Mouse (Mus musculus) left cerebral cortex, postnatal 25 days (tissue): ENCODE measurements around the gene Ugt1a6a. TPM values are rescaled to one million over a fixed set of nuclear protein-coding genes. Genes with fewer than 3 reads are reported as not detected.

Experiments used
- DNase-seq, 2 experiments: peaks; one replicate each; pipeline ENCODE4 v3.0.0; 2022; ENCODE audit warnings: low spot score in 2 of 2, mixed read lengths in 1 of 2
- intact Hi-C: fragments of 180-260 bp; cut with DNase I; formaldehyde crosslinking; loops from one replicate; pipeline ENCODE4 v1.15.1; 2025
- total RNA-seq, 2 experiments: library from RNA; stranded (reverse); gene quantifications; 2 replicates each; pipeline ENCODE4 v1.2.3; 2021

The Ugt1a6a gene
- total RNA-seq, 2 experiments from 2014 or later = 0.94 to 1.1 TPM

GRCm38 (mm10) chr1:88237311-88237710 is 102.7 kb downstream of the Ugt1a6a start:
- DNase-seq = no peak
- intact Hi-C loops = no loop called here

DNA sequence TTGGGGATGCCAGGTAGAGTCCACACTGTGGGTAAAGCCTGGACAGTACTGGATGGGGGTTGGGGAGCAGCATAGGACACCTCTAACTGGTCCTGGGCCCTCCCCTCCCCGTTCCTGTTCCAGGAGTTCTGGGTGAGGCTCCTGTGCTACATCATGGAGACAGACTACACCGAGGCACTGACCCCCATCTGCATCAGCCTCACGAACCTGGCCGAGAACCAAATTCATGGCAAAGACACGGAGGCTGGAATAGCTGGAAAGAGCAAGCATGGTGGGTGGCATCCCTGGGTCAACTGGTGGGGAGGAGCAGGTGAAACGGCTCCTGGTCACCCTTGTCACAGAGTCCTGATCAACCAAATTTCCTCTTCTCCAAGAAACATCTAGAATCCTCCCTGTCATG is 104.2 kb downstream of the Ugt1a6a start:
- intact Hi-C loops = no loop called here
- no peak for DNase-seq

- intact Hi-C loops = no loop called here
- DNase-seq = no peak
Measured at GRCm38 (mm10) chr1:88240072-88240471, 105.5 kb downstream of the Ugt1a6a start.

GRCm38 (mm10) chr1:88240579-88240978 is 106.0 kb downstream of the Ugt1a6a start:
- no peak for DNase-seq
- intact Hi-C loops = no loop called here

DNA sequence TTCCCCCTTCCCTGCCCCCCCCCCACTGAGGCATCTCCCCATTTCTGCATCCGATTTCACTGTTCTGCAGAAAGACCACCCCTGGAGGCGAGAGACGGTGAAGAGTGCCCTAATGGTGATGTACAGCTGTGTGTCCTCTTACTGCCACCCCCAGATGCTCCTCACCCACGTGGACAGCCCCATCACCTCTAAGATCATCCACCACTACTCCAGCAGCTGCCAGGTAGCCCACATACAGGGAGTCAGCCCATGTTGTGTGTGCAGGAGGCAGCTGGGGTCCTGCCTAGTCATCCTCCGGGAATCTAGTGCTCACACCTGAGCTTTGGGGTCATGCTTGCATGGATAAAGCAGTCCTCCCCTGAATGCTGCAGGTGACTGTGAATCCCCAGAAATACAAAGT is 109.3 kb downstream of the Ugt1a6a start:
- intact Hi-C loops = no loop called here
- DNase-seq = no peak

DNA sequence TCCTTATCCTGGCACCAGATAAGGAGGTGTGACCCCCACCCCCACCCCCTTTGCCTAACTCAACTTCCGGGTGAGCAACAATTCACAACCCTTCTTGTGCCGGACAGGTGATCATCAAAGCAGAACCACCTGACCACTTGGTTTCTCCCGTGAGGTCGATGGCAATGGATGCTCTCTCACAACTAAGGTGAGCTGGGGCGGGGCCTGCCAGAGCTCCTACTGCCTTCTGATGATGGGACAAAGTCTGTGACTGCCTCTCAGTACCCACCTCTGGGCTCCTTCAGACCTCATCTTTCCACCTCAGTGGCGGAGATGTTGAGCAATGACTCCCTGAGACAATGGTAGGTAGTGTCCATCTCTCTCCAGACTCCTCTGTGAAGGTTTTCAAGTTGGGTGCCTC is 111.3 kb downstream of the Ugt1a6a start:
- intact Hi-C loops = no loop called here
- DNase-seq = no peak

GRCm38 (mm10) chr1:88246386-88246785 is 111.8 kb downstream of the Ugt1a6a start:
- intact Hi-C loops = no loop called here
- DNase-seq = no peak

GRCm38 (mm10) chr1:88247660-88248059 is 113.1 kb downstream of the Ugt1a6a start:
- no peak for DNase-seq
- intact Hi-C loops = no loop called here

DNA sequence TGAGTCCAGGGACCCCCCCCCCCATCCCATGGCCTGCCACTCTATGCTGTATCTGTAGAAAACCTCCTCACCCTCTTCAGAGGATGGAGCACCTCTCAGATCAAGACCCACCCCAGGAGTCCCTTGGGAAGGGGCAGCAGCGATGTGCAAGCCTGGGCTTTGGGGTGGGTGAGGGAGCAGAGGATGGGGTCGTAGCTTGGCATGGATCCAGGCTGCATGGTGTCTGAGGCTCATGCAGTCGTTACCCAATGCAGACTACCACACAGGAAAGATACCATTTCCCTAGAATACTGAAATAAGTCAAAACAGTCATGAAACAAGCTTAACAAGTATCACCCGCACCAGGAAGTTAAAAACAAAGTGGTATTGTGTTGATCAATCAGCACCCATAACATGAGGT is 114.0 kb downstream of the Ugt1a6a start:
- no peak for DNase-seq
- intact Hi-C loops = no loop called here

DNA sequence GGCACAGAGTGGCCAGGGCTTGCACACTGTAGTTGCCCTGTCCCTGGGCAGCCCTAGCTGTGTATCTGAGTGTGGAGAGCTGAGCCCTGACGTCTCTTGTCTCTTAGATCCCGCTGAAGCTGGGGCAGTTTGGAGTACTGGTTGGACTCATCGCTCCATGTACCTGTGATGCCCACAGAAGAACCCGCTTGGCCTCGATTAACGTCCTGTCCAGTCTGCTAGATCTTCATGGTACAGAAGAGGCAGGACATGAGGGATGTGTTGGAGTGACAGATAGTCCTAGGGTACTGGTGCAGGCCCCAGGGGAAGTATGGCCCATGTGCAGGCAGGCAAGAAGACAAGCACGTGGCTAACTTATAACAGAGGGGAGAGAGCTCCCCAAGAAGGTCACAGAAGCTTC is 115.0 kb downstream of the Ugt1a6a start:
- DNase-seq = no peak
- intact Hi-C loops = no loop called here

GRCm38 (mm10) chr1:88250023-88250422 is 115.4 kb downstream of the Ugt1a6a start:
- intact Hi-C loops = no loop called here
- DNase-seq = no peak

DNA sequence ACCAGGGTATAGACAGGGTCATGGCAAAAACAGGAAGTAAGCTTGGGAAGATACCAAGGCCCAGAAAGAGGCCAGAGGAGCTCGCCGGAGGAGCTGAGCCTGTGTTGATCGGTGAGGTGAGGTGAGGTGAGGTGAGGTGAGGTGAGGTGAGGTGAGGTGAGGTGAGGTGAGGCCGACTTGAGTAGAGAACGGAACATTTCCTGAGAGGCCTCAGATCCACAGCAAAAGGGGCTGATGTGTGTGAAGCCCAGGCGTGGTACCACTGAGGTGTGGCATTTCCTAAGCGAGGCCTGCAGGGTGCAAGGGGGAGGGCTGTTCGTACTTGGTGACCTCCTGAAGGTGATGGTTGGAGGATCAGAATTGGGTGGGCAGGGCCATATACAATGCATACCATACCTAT is 118.5 kb downstream of the Ugt1a6a start:
- intact Hi-C loops = no loop called here
- DNase-seq = no peak

GRCm38 (mm10) chr1:88253540-88253939 is 118.9 kb downstream of the Ugt1a6a start:
- no peak for DNase-seq
- intact Hi-C loops = no loop called here

DNA sequence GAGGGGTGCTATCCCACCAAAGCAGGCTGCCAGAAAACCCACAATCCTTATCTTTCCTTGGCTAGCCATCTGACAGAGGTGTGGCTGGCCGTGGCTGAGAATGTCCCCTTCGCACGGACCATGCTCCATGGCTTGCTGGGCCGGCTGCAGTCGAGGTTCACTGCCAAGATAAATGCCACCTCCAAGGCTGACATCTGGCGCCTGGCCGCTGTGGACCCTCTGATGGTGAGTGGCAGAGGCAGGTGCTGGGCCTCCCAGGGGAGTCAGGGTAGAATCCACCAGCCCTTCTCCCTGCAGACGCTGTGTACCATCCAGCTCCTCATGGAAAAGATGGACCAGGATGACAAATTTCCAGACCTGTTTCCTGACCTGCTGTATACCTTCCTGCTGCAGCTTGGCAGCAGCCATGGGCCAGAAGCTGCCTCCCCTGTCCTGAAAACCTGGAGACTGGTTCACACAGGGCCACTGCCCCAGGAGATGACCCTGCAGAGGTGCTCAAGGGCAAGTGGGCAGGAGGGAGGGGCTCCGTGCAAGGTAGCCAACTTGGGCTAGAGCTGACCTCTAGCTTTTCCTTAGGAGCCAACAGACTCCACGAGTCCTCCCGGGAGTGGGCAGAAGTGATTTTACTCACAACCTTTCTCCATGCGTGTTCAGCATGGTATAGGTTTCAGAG is 120.3 kb downstream of the Ugt1a6a start:
- intact Hi-C loops = no loop called here
- no peak for DNase-seq

DNA sequence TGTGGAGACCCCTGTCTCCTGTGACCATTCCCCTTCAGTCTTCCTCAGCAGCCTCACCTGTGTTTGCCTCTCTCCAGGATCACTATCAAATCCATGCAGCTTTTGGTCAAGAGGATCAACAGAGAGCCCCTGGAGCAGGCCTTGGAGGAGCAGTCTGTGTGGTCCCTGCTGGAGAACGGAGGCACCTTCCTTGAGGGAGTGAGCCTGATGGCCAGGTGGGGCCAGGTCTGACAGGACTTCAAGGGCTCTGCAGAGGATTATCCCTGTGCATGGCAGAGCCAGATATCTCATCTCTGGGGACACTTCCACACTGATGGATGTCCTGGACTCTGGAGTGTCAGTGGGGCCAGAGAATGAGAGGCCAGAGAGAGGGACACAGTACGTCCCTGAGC is 120.9 kb downstream of the Ugt1a6a start:
- intact Hi-C loops = no loop called here

GRCm38 (mm10) chr1:88255989-88256754 is 121.6 kb downstream of the Ugt1a6a start:
- DNase-seq = no peak
- intact Hi-C loops = no loop called here

More for the DNA sequence above, 120.9 kb downstream of the Ugt1a6a start:
- DNase-seq = no peak

GRCm38 (mm10) chr1:88256886-88257663 is 122.5 kb downstream of the Ugt1a6a start:
- intact Hi-C loops = no loop called here

DNA sequence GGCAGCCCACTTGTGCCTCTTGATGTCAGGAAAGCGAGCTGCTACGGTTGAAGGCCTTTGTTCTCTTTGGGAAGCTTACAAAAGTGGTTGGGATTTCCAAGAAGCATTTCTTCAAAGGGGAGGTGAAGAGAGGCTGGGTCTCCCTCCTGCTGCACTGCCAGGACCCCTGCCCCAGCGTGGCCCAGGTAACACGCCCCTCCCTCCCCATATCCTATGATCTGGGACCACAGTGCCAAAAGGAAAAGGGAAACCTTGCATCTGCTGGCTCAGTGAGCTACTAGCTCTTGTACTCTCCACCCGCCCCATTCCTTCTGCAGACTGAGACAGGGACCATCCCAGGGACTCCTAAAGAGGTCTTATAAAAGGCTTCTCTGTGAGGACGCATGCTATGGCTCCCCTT is 123.1 kb downstream of the Ugt1a6a start:
- DNase-seq = no peak
- intact Hi-C loops = no loop called here

More at GRCm38 (mm10) chr1:88256886-88257663, 122.5 kb downstream of the Ugt1a6a start:
- no peak for DNase-seq

DNA sequence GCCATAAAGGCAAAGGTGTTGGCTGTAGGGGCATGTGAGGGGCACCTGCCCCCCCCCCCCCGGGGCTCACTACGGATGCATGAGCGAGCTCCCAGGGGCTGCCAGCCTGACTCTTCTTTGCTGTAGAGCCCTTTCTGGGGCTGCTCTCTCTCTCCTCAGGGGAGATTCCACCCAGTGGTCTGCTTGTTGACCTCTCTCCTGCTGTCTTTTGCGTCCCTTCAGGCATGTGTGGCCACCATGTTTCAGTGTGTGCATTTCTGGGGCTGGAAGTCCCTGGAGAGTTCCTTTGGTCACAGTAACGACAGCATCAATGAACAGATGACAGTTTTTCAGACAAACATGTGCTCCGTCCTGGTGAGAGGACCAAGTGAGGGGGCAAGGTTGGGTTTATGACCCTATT is 123.8 kb downstream of the Ugt1a6a start:
- intact Hi-C loops = no loop called here
- no peak for DNase-seq

DNA sequence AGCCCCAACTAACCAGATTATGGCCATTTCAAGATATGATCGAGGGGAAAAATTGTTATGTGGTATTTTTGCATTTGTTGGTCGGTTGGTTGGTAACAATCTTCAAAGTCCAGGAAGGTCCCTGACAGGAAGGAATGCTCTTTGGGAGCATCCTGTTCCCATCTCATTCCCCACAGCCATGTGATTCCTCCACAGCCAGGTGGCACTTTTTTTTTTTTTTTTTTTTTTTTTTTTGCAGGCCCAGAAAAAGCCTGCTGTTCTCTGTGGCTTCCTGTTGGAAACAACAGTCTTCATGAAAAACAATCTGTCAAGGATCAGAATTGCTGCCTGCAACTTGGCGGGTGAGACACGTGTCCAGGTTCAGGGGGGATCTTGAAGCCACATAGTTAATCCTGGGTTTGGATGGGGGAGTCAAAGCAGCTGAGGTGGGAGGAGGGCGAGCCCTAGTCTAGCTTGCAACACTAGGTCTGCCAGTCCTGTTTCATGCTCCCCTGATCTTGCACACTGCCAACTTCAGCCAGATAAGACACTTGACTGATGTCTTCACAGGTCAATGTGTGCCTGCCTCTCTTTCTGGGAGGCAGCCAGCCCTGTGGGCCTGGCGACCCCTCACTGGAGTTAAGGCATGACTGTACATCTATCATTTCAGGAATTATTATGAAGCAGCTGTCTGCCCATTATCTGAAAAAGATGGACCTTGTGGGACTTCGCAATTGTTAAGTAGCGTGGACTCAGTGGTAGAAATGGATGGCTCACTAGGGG is 124.5 kb downstream of the Ugt1a6a start:
- no peak for DNase-seq
- intact Hi-C loops = no loop called here
